Mouse (Mus musculus) lung, postnatal 36 days (tissue): ENCODE results near the gene Padi3.

Experiments used
- DNase-seq: peaks from one replicate; pipeline ENCODE4 v3.0.0; 2022; ENCODE audit warnings: mixed read lengths

Padi3 gene

DNA sequence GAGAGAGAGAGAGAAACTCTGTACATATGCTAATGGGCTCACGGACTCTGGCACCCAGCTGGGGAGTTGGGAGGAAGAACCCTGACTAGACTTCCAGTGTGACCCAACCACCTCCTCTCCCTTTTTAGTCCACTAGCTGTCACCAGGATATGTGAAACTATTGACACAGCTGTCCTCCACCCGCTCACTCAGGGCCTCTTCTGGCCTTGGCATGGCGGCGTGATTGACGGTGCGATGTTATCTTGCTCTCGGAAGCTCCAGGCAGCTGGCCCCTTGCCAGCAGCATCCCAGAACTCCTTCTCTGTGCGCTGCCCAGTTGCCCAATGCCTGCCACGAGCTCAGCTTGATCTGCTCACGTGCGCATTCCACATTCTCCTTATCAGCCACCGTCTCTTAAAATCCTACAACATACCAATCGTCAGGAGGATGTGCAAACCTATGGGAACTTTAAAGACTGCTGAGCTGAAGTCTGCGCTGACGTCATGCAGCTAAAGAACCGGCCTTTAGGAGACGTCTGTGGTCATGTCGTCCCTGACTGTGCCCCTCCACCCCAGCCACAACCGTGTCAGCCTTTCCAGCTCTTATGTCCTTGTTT, 30.5 kb downstream of the Padi3 start:
- DNase-seq, result peak; percentile 44

GRCm38 (mm10) chr4:140776623-140777022, 33.8 kb downstream of the Padi3 start:
- no peak for DNase-seq

GRCm38 (mm10) chr4:140775876-140776275, 34.6 kb downstream of the Padi3 start:
- no peak for DNase-seq

DNA sequence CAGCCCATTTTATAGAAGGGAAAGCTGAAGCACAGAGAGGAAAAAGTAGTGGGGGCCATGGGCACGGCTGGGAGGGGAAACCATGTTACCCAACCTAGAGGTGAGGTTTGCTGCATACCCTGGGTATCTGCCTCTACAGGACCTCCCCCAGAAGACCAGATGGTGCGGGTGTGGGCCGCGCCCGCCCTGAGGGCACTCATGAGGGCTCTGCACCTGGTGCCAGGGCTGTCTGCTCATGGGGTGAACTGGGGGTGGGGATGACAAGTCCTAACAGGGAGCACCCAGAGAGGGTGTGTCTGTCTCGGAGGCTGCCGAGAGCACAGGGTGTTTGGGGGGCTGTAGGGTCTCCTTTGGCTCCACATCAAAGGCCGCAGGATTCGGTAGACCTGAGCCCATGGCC, 35.6 kb downstream of the Padi3 start:
- no peak for DNase-seq

DNA sequence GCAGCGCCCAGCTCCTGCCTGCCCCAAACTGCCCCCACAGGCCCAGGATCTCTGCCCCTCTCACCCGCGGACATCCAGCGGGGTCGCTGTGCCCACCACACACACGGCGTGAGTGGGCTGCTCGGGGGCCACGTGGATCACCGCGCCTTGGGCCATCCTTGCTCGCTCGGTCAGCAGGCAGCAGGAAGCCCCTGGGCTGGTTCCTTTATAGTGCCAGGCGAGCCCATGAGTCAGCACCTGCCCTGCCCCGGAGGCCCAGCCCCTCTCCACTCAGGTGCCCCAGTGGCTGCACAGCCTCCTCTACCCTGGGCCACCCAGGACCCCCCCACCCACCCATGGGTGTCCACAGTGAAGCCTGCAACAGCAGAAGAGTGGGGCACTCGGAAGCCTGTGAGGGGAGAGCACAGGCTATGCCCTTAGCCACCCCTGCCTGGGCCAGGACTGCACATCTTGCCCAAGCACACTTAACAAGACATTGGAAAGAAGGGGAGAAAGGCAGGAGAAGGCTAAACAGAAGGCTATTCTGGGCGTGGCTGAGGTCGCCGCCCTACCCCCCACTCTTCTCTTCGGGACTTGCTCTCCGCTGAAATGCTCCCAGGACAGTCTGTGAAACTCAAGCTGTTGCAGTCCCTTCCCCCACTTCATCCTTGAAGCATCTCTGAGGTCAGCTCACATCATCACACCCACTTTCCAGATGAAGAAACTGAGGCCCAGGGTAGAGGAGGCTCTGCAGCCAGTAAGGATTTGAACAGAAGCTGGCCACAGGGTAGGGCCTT, 36.2 kb downstream of the Padi3 start, which contains the start of gene Padi4:
Padi4 (minus strand) TSS at position 212 of the 776 bp plus-strand sequence.
- DNase-seq, result no peak

DNA sequence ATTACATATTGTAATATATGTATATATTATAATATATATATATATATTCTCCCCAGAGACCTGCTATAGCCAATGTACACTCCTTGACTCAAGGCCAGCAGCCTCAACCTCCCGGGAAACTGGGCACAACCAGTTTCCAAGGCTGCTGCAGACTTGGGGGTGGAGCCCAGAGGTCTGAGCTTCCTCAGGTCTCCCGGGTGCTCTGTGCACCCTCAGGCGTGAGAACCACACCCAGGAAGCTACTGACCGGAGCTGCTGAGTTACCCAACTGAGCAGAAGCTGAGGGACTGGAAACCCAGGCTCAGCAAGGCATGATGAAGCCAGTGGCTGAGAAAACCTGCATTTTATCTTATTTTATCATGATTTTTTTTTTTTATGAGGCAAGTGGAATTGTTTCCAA, 39.4 kb downstream of the Padi3 start:
- peak; percentile 65 for DNase-seq

- DNase-seq, result peak; percentile 71
Measured at GRCm38 (mm10) chr4:140770433-140770832, 40.0 kb downstream of the Padi3 start.

DNA sequence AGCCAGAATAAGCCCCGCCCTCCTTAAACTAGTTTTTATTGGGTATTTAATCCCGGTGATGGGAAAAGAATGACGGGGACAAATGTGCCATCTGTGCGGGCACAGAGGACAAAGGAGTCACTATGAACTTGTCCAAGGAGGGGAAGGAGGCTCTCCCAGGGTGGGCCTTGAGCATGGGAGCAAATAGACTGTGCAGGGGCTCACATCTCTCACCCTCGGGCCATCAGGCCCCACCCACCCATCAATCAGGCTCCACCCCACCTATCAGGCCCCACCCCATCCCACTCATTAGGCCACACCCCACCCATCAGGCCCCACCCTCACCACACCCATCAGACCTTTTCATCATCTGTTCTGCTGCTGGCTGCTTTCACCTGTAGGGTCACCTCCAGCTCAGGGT, 41.5 kb downstream of the Padi3 start:
- no peak for DNase-seq

GRCm38 (mm10) chr4:140765936-140766335, 44.5 kb downstream of the Padi3 start:
- no peak for DNase-seq

DNA sequence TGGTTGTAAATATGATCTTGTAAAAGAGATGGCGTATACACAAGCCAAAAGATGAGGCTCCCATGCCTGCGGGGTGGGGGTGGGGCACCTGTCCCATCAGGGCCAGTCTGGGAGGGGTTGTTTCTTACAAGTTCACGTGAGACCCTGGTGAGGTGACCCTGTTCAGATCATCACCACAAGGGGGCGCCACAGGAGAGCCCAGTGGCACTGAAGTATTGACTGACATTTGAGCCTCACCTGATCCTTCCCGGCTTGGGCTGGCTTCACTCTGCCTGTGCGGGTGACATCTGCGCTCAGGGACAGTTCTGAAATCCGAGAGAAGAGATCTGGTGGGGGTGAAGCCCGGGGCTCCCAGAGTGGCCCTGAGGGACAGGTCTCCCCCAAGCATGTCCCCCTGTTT, 47.3 kb downstream of the Padi3 start:
- DNase-seq, result peak; percentile 81

- peak; percentile 48 for DNase-seq
Measured at GRCm38 (mm10) chr4:140761601-140762000, 48.8 kb downstream of the Padi3 start.

GRCm38 (mm10) chr4:140755811-140756210, 54.6 kb downstream of the Padi3 start:
- DNase-seq, result no peak

GRCm38 (mm10) chr4:140753366-140753765, 57.1 kb downstream of the Padi3 start:
- DNase-seq, result no peak

- peak; percentile 59 for DNase-seq
Measured at GRCm38 (mm10) chr4:140750328-140750727, 60.1 kb downstream of the Padi3 start.

- no peak for DNase-seq
Measured at GRCm38 (mm10) chr4:140747978-140748377, 62.5 kb downstream of the Padi3 start.

- DNase-seq, result peak; percentile 64
Measured at GRCm38 (mm10) chr4:140744654-140745053, 65.8 kb downstream of the Padi3 start.

DNA sequence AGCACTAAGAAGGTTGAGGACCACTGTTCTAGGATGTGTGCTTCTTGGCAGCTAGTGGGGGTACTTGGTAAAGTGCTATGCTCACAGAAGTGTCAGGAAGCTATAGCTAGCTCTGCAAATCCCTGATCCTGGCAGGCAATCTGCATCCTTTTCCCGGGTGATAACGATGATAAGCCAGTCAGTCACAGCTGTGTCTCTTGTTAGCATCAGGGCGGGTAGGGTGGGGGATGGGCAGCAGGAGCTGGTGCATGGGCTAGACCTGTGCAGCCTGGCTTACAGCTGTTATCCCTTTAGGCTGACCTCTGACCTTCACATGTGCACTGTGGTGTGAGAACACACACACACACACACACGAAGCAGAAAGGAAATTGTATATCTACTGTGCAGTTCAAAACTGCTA, 67.4 kb downstream of the Padi3 start:
- no peak for DNase-seq

DNA sequence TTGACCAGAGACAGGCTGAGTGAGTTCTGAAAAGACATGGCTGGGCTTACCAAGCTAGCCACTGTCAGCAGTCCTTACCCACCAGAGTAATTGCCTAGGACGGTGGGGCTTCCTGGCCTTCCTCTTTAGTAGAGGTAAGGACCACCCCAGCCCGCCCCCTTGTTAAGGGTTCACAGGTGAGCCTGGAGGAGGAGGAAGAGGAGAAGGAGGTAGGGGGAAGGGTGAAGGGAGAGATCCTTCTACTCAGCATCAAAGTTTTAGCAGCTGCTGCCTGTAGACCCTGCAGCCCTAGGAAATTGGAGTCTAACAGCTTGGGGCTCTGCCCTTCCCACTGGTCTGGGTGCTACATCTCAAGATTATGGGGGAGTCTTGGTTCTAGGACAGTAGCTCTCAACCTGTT, 67.9 kb downstream of the Padi3 start, which contains the start of gene Padi6:
Padi6 (minus strand) TSS at position 101 of the 400 bp plus-strand sequence.
- no peak for DNase-seq

DNA sequence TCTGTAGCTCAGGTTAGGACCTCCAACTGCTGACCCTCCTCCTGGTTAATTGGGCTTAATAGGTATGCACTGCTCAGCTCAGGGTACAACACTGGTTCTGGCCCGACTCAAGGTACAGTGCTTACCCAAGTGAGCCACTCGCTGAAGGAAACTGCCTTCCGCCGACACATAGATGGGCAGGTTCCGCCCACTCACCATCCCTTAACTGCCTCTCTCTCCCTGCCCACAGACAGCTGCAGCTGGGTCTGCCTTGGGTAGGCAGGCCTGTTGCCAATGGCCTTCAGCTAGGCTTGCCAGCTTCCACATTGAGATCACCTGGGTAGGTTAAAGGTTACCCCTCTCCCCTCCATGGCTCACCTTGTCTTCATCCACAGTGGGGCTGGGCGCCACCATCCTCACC, 69.0 kb downstream of the Padi3 start:
- no peak for DNase-seq

- no peak for DNase-seq
Measured at GRCm38 (mm10) chr4:140740655-140741054, 69.8 kb downstream of the Padi3 start.
